ENCODE assay signal across 8 mouse cellular contexts in the genomic region with DNA sequence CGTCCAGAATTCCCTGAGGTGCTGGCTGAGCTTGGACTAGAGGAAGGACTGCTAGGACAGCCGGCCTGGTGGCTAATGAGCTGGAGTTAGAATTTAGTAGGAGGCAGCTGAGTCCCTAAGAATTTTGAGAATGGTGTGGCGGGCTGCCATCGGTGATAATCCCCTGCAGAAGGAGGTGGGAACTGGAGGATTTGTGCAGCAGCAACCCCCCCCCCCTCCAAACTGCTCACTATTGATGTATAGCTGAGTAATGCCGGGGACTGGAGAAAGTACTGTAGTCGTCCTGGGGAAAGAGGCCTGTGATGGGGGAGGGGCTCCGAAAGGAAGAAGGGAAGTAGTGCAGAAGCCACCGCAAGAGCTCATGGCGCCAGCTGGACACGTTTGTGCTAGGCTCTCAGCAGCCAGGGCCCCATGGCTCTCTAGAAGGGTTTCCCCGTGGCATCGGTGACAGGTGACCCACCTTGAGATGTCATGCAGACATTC. TPM values are rescaled to one million over a fixed set of nuclear protein-coding genes. Genes with fewer than 3 reads are reported as not detected.
DNase-seq lines count a peak whose midpoint lies in the region; ATAC-seq and TF ChIP-seq lines count a peak whose summit lies in the region.

No protein-coding gene starts in this region.

- no peaks in the 10 kb centered on the region for H3K9me3 ChIP-seq in hindbrain, embryonic 11.5 days (ENCODE audit: control insufficient read depth, low read length)
- H3K9me3 ChIP-seq in hindbrain, embryonic 12.5 days (replicated peaks) = no peaks in the 10 kb centered on the region
- no peaks in the 10 kb centered on the region for H3K9me3 ChIP-seq in heart, embryonic 15.5 days (replicated peaks)

- no peak for TF ChIP-seq CTCF in brain, embryonic 14.5 days (IDR thresholded peaks at IDR 0.05; ENCODE audit: borderline replicate concordance, extremely low read depth, insufficient read depth, insufficient read length)

- H3K27me3 ChIP-seq in hindbrain, embryonic 11.5 days (ENCODE audit: control insufficient read depth, insufficient read depth, low read length) = peaks cover 56% of the 10 kb centered on the region
- peaks cover 72% of the 10 kb centered on the region for H3K27me3 ChIP-seq in hindbrain, embryonic 12.5 days
- peaks cover 74% of the 10 kb centered on the region for H3K27me3 ChIP-seq in heart, embryonic 15.5 days

- no peak overlapping the region for H3K27ac ChIP-seq in hindbrain, embryonic 11.5 days (ENCODE audit: low read depth, low read length)
- no peak overlapping the region for H3K27ac ChIP-seq in hindbrain, embryonic 12.5 days
- no peak overlapping the region for H3K27ac ChIP-seq in heart, embryonic 15.5 days

- DNase-seq in hindbrain, embryonic 11.5 days (ENCODE audit: low spot score) = peak; percentile 38
- DNase-seq in brain, embryonic 14.5 days (ENCODE audit: low read depth) = peak; percentile 69
- peak; percentile 22 for DNase-seq in lung, postnatal 36 days
- DNase-seq in adrenal gland, adult 18-20 months (ENCODE audit: low spot score in 2 of 2) = no peak
- DNase-seq in layer of hippocampus, postnatal 25 days (ENCODE audit: extremely low spot score in 1 of 2, low spot score in 1 of 2) = no peak

- H3K4me2 ChIP-seq in hindbrain, embryonic 11.5 days (replicated peaks; ENCODE audit: low read depth, low read length) = no peak overlapping the region
- no peak overlapping the region for H3K4me2 ChIP-seq in hindbrain, embryonic 12.5 days (replicated peaks)
- H3K4me2 ChIP-seq in heart, embryonic 15.5 days = peak overlapping the region; percentile 89; the same call in 1 of the 2 replicates

- no peak overlapping the region for H3K4me3 ChIP-seq in hindbrain, embryonic 11.5 days (ENCODE audit: low read depth, low read length)
- H3K4me3 ChIP-seq in hindbrain, embryonic 12.5 days = no peak overlapping the region
- H3K4me3 ChIP-seq in heart, embryonic 15.5 days = 0 out of 2 replicates have a peak overlapping the region, but pooled peaks have one; percentile 1

- no peak for TF ChIP-seq POLR2A in brain, embryonic 14.5 days (IDR thresholded peaks at IDR 0.05; ENCODE audit: borderline replicate concordance, extremely low read depth, insufficient read depth, insufficient read length, poor library complexity, severe bottlenecking)

- 0 out of 2 replicates have a peak, but pooled peaks cover 7% of the 10 kb centered on the region for H3K4me1 ChIP-seq in hindbrain, embryonic 11.5 days (replicated peaks; ENCODE audit: control insufficient read depth, insufficient read depth, low read length)
- H3K4me1 ChIP-seq in hindbrain, embryonic 12.5 days = peaks cover 29% of the 10 kb centered on the region
- peaks cover 24% of the 10 kb centered on the region for H3K4me1 ChIP-seq in heart, embryonic 15.5 days (replicated peaks)

- WGBS in hindbrain, embryonic 11.5 days = 16% methylated on average over 12 of the region's 12 CpGs
- 9% methylated on average over 12 of the region's 12 CpGs for WGBS in hindbrain, embryonic 12.5 days
- 8% methylated on average over 12 of the region's 12 CpGs for WGBS in heart, embryonic 15.5 days

- H3K36me3 ChIP-seq in hindbrain, embryonic 11.5 days (ENCODE audit: control insufficient read depth, insufficient read depth, low read length) = no peaks in the 10 kb centered on the region
- no peaks in the 10 kb centered on the region for H3K36me3 ChIP-seq in hindbrain, embryonic 12.5 days
- H3K36me3 ChIP-seq in heart, embryonic 15.5 days = no peaks in the 10 kb centered on the region

- ATAC-seq in hindbrain, embryonic 11.5 days (ENCODE audit: low FRiP score) = no peak
- ATAC-seq in hindbrain, embryonic 12.5 days (ENCODE audit: low FRiP score) = no peak
- no peak for ATAC-seq in heart, embryonic 15.5 days (replicated peaks; ENCODE audit: insufficient number of reproducible peaks, insufficient read depth, low FRiP score, low read depth)
- ATAC-seq in monocyte, adult 5-6 weeks (replicated peaks; ENCODE audit: insufficient number of reproducible peaks, low FRiP score, low TSS enrichment, poor library complexity, severe bottlenecking) = no peak

- H3K9ac ChIP-seq in hindbrain, embryonic 11.5 days (ENCODE audit: low read depth, low read length) = no peak overlapping the region
- no peak overlapping the region for H3K9ac ChIP-seq in hindbrain, embryonic 12.5 days
- H3K9ac ChIP-seq in heart, embryonic 15.5 days = no peak overlapping the region

RNA-seq across cellular contexts. Expression of a gene that starts 2.6 kb away (rescaled TPM):
- 0.20 and 0.31 TPM in 2 replicates for polyA plus RNA-seq in hindbrain, embryonic 11.5 days (2014; fragmentation: Nextera tagmentation; extraction: Ambion mirVana)
- polyA plus RNA-seq in hindbrain, embryonic 12.5 days (2016; fragmentation: Nextera tagmentation; extraction: Ambion mirVana) = 0.39 and 1.1 TPM in 2 replicates
- polyA plus RNA-seq in brain, embryonic 14.5 days (2012; rRNA removed) = 0.41 and 0.48 TPM in 2 replicates
- 0.31 and 0.65 TPM in 2 replicates for polyA plus RNA-seq in heart, embryonic 15.5 days (2015; fragmentation: Nextera tagmentation; extraction: Ambion mirVana)
- 1 to 10 TPM; 1.2 TPM for total RNA-seq in adrenal gland, adult 18-20 months (2021)
- total RNA-seq in monocyte, adult 5-6 weeks (2017) = 0.29 to 0.96 TPM (median 0.49 TPM) in 3 replicates
- 1 to 10 TPM; 6.8 to 6.9 TPM for total RNA-seq in layer of hippocampus, postnatal 25 days (2021)

Comparison
In these comparisons a context has a peak if more than half of its experiments do, and no peak if none do; other contexts are left out.
1. DNase-seq: peak in hindbrain, embryonic 11.5 days (single experiment), brain, embryonic 14.5 days (single experiment) and lung, postnatal 36 days (single experiment); none in adrenal gland, adult 18-20 months (0 of 2) and layer of hippocampus, postnatal 25 days (0 of 2).